Mouse (Mus musculus): Measurements from ENCODE around the gene Dynlt1c.
"Not testable (repeated sequence)": the region's sequence is repeated elsewhere in the genome, so short reads cannot be mapped to it uniquely, and the experiment has no call there.

GRCm38 (mm10) chr17:6567908-6568307, 33.6 kb upstream of the Dynlt1c start:
- not testable (repeated sequence) for TF ChIP-seq CTCF (IDR thresholded peaks at IDR 0.05; ENCODE audit: low read depth, low read length); POLR2A (IDR thresholded peaks at IDR 0.05; ENCODE audit: extremely low read depth, insufficient read depth, low read length)
